Mouse (Mus musculus): ENCODE results near the gene Scyl2.

GRCm38 (mm10) chr10:89730386-89730785 is 44.3 kb upstream of the Scyl2 start:
- TF ChIP-seq POLR2A (IDR thresholded peaks at IDR 0.05; ENCODE audit: low read depth, low read length) = no peak
- TF ChIP-seq CTCF (conservative IDR thresholded peaks at IDR 0.05; ENCODE audit: insufficient read depth, insufficient read length, low read depth, low read length) = no peak

Measured in kidney, adult 2 months (tissue).